Mouse (Mus musculus): Measurements from ENCODE around the gene Akr7a5. TPM values are rescaled to one million over a fixed set of nuclear protein-coding genes. Genes with fewer than 3 reads are reported as not detected.

Gene Akr7a5
- polyA plus RNA-seq, 1 experiment, result 29.5 TPM

GRCm38 (mm10) chr4:139291099-139291498 lies 19.4 kb upstream of the Akr7a5 start:
- DNase-seq, result no peak
- TF ChIP-seq CTCF (IDR thresholded peaks at IDR 0.05; ENCODE audit: borderline replicate concordance, control insufficient read depth, extremely low read depth, insufficient read depth, low read length, poor library complexity), result no peak
- TF ChIP-seq POLR2A (IDR thresholded peaks at IDR 0.05; ENCODE audit: control insufficient read depth, extremely low read depth, insufficient read depth, low read length, poor library complexity), result no peak
- 0 out of 2 replicates have a peak, but pooled peaks cover 10% of the 10 kb centered on the region for H3K36me3 ChIP-seq (ENCODE audit: control insufficient read depth, insufficient read depth, low read length)
- H3K27me3 ChIP-seq (ENCODE audit: control insufficient read depth, insufficient read depth, low read length), result no peaks in the 10 kb centered on the region
- H3K27ac ChIP-seq (ENCODE audit: control insufficient read depth, insufficient read depth, low read length), result no peak overlapping the region
- H3K4me3 ChIP-seq (ENCODE audit: control insufficient read depth, insufficient read depth, low read length), result no peak overlapping the region
- H3K4me1 ChIP-seq (replicated peaks; ENCODE audit: control insufficient read depth, insufficient read depth, low read length), result no peaks in the 10 kb centered on the region
- WGBS, result 78% methylated on average over 16 of the region's 16 CpGs

- Histone ChIP-seq H3K27ac (ENCODE audit: control insufficient read depth, insufficient read depth, low read length) (no peak overlapping the region), H3K4me1 (replicated peaks; ENCODE audit: control insufficient read depth, insufficient read depth, low read length) (no peaks in the 10 kb centered on the region), H3K4me3 (ENCODE audit: control insufficient read depth, insufficient read depth, low read length) (no peak overlapping the region), H3K27me3 (ENCODE audit: control insufficient read depth, insufficient read depth, low read length) (no peaks in the 10 kb centered on the region), H3K36me3 (ENCODE audit: control insufficient read depth, insufficient read depth, low read length) (0 out of 2 replicates have a peak, but pooled peaks cover 10% of the 10 kb centered on the region)
- 99% methylated on average over 5 of the region's 5 CpGs for WGBS
- TF ChIP-seq CTCF (IDR thresholded peaks at IDR 0.05; ENCODE audit: borderline replicate concordance, control insufficient read depth, extremely low read depth, insufficient read depth, low read length, poor library complexity) (no peak), POLR2A (IDR thresholded peaks at IDR 0.05; ENCODE audit: control insufficient read depth, extremely low read depth, insufficient read depth, low read length, poor library complexity) (no peak)
- no peak for DNase-seq
These were observed 18.5 kb upstream of the Akr7a5 start for GRCm38 (mm10) chr4:139292038-139292437.

GRCm38 (mm10) chr4:139297566-139297965 lies 13.0 kb upstream of the Akr7a5 start:
- no peaks in the 10 kb centered on the region for H3K4me1 ChIP-seq (replicated peaks; ENCODE audit: control insufficient read depth, insufficient read depth, low read length)
- H3K27ac ChIP-seq (ENCODE audit: control insufficient read depth, insufficient read depth, low read length), result no peak overlapping the region
- H3K27me3 ChIP-seq (ENCODE audit: control insufficient read depth, insufficient read depth, low read length), result no peaks in the 10 kb centered on the region
- TF ChIP-seq CTCF (IDR thresholded peaks at IDR 0.05; ENCODE audit: borderline replicate concordance, control insufficient read depth, extremely low read depth, insufficient read depth, low read length, poor library complexity) (no peak), POLR2A (IDR thresholded peaks at IDR 0.05; ENCODE audit: control insufficient read depth, extremely low read depth, insufficient read depth, low read length, poor library complexity) (no peak)
- H3K4me3 ChIP-seq (ENCODE audit: control insufficient read depth, insufficient read depth, low read length), result no peak overlapping the region
- DNase-seq, result no peak
- 87% methylated on average over 4 of the region's 4 CpGs for WGBS
- peaks cover 3% of the 10 kb centered on the region; the same call in 1 of the 2 replicates for H3K36me3 ChIP-seq (ENCODE audit: control insufficient read depth, insufficient read depth, low read length)

- H3K36me3 ChIP-seq (ENCODE audit: control insufficient read depth, insufficient read depth, low read length), result peaks cover 3% of the 10 kb centered on the region
These were observed 11.7 kb upstream of the Akr7a5 start for GRCm38 (mm10) chr4:139298671-139299366.

GRCm38 (mm10) chr4:139301780-139302179 lies 8.8 kb upstream of the Akr7a5 start:
- H3K36me3 ChIP-seq (ENCODE audit: control insufficient read depth, insufficient read depth, low read length), result peaks cover 3% of the 10 kb centered on the region
- WGBS, result 96% methylated on average over 8 of the region's 8 CpGs

More at GRCm38 (mm10) chr4:139298671-139299366, 11.7 kb upstream of the Akr7a5 start:
- Histone ChIP-seq H3K4me3 (ENCODE audit: control insufficient read depth, insufficient read depth, low read length) (no peak overlapping the region), H3K27me3 (ENCODE audit: control insufficient read depth, insufficient read depth, low read length) (no peaks in the 10 kb centered on the region), H3K27ac (ENCODE audit: control insufficient read depth, insufficient read depth, low read length) (no peak overlapping the region), H3K4me1 (replicated peaks; ENCODE audit: control insufficient read depth, insufficient read depth, low read length) (no peaks in the 10 kb centered on the region)
- no peak for DNase-seq
- TF ChIP-seq POLR2A (IDR thresholded peaks at IDR 0.05; ENCODE audit: control insufficient read depth, extremely low read depth, insufficient read depth, low read length, poor library complexity) (no peak), CTCF (IDR thresholded peaks at IDR 0.05; ENCODE audit: borderline replicate concordance, control insufficient read depth, extremely low read depth, insufficient read depth, low read length, poor library complexity) (no peak)
- WGBS, result 92% methylated on average over 12 of the region's 12 CpGs

GRCm38 (mm10) chr4:139302241-139302640 lies 8.3 kb upstream of the Akr7a5 start:
- Histone ChIP-seq H3K4me1 (replicated peaks; ENCODE audit: control insufficient read depth, insufficient read depth, low read length) (no peaks in the 10 kb centered on the region; the same call in 1 of the 2 replicates), H3K4me3 (ENCODE audit: control insufficient read depth, insufficient read depth, low read length) (no peak overlapping the region), H3K36me3 (ENCODE audit: control insufficient read depth, insufficient read depth, low read length) (peaks cover 3% of the 10 kb centered on the region), H3K27me3 (ENCODE audit: control insufficient read depth, insufficient read depth, low read length) (no peaks in the 10 kb centered on the region), H3K27ac (ENCODE audit: control insufficient read depth, insufficient read depth, low read length) (no peak overlapping the region)
- 95% methylated on average over 5 of the region's 5 CpGs for WGBS
- TF ChIP-seq POLR2A (IDR thresholded peaks at IDR 0.05; ENCODE audit: control insufficient read depth, extremely low read depth, insufficient read depth, low read length, poor library complexity), result no peak
- no peak for TF ChIP-seq CTCF (IDR thresholded peaks at IDR 0.05; ENCODE audit: borderline replicate concordance, control insufficient read depth, extremely low read depth, insufficient read depth, low read length, poor library complexity)
- DNase-seq, result no peak

More at GRCm38 (mm10) chr4:139301780-139302179, 8.8 kb upstream of the Akr7a5 start:
- H3K4me1 ChIP-seq (replicated peaks; ENCODE audit: control insufficient read depth, insufficient read depth, low read length), result no peaks in the 10 kb centered on the region; the same call in 1 of the 2 replicates
- H3K4me3 ChIP-seq (ENCODE audit: control insufficient read depth, insufficient read depth, low read length), result no peak overlapping the region
- no peaks in the 10 kb centered on the region for H3K27me3 ChIP-seq (ENCODE audit: control insufficient read depth, insufficient read depth, low read length)
- H3K27ac ChIP-seq (ENCODE audit: control insufficient read depth, insufficient read depth, low read length), result no peak overlapping the region
- no peak for DNase-seq
- no peak for TF ChIP-seq CTCF (IDR thresholded peaks at IDR 0.05; ENCODE audit: borderline replicate concordance, control insufficient read depth, extremely low read depth, insufficient read depth, low read length, poor library complexity)
- TF ChIP-seq POLR2A (IDR thresholded peaks at IDR 0.05; ENCODE audit: control insufficient read depth, extremely low read depth, insufficient read depth, low read length, poor library complexity), result no peak
